Mouse (Mus musculus) E14TG2a.4 (cell line): ENCODE data around the gene Cct8.

Source experiments
- CTCF ChIP-seq: conservative IDR thresholded peaks from 2 replicates; pipeline ENCODE4 v1.5.1; 2014; ENCODE audit warnings: low read length
- POU5F1 ChIP-seq: IDR thresholded peaks from 2 replicates; pipeline ENCODE4 v1.6.1; 2014; ENCODE audit warnings: low read length, borderline replicate concordance

- TF ChIP-seq CTCF: no peak
- no peak for TF ChIP-seq POU5F1
Measured at GRCm38 (mm10) chr16:87440184-87440686, 55.4 kb downstream of the Cct8 start, which contains the start of gene Rwdd2b.
